Mouse (Mus musculus): ENCODE data around the gene Ttc21a.

The Ttc21a gene

DNA sequence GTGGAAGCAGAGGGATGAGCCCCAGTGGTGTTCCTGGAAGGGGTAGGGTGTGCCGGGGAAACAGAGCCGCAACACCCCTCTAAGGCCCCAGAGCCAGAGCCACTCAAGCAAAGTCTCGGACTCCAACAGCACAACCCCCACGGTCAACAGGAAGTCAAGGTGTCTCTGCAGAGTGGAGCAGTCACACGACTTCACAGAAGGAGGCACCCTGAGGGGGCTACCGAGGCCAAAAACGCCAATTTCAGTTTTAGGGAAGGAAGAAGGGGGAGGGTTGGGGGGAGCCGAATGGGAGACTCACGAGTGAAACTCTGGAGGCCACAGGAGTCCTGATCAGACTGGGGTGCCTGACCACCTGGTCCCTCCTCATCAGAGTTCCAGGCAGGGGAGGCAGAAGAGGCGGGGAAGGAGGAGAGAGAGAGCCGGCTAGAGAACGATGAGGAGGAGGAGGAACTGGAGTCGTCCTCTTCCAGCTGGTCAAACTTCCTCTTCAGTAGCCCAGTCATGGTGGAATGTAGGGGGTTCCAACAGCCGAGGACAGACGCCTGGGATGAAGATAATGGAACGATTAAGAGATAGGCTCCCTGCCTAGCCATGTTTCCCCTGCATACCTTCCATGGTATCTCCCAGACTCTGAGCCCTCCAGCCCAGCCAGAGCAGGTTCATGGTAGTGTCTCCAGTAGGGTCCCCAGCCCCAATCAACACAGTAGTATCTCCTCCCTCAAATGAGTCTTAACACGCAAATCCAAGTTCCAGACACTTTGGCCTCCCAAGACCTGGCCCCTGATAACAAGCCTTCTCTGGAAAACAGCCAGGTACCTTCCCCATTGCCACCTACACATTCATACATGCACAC lies 39.5 kb downstream of the Ttc21a start:
- no peak for DNase-seq

DNA sequence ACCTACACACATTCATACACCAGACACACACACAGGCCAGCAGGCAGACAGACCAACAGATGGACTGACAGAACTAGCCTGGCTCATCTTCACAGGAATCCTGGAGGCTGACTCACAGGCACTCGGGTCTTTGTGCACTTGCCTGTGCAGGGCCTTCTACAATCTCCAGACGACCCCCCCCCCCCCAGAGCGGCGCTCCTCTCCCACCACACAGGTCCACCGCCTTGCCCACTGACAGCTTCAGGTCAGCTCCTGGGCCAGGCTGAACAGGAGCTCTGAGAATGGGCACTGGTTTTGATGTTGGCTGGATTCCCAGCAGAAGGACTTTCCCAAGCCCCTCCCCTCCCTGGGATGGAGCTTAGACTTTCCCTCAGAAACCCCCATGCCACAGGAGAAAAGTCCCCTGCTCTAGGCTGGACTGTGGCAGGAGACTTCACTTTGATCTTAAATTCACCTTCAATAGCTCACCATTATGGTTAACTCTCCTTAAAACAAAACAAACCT lies 40.2 kb downstream of the Ttc21a start:
- no peak for DNase-seq

DNA sequence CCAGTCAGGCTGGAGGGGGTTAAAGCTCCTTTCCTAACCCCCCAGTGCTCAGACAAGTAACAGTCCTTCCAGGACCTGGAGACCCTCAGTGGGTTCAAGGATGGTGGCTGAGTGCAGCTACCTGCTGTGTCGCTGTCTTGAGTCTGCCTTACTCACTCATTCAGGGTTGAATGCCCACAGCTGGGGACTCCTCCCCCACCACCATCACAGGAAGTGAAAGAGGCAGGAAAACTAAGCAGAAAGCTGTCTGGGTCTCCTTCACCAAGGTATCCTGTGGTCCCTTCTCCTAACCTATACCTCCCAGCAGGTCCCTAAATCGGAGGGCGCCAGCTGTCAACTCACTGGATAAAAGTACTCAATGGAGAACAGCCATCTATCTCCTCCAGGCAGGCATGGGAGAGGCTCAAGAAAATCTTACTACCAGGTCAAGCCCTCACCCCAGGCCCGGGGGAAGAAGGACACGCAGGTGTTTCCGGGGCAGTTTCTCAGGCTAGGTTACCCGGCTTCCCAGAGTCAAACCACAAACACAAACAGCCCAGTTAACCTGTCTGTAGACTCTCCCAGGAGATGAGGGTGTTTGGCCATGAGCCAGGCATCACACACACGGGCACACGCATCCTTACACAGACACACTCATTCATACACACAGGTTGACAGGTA lies 40.9 kb downstream of the Ttc21a start:
- DNase-seq = no peak

DNA sequence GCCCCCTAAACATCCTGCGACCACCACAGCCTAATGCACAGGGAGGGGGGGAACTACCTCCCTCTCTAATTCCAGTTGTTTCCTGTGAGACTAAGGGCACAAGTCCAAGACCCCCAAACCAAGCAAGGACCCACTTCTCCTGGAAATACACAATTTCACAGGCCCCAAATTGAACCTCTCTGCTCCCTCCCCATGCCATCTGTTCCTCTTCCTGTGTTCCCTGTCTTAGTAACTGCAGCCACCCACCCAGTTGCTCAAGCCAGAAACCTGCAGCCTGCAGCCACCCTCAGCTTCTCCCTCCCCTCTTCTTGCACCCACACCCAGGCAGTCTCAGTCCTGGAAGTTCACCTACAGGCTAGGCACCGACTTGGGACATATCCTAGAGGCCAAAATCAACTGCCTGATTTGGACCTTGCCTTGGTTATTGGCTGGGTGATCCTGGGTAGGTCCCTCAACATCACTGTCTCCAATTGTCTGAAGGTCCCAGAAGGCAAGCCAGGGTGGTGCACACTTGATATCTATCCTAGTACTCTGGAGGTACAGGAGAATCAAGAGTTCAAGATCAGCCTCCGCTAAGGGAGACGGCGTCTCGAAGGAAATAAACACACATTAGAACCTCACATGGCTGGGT lies 41.5 kb downstream of the Ttc21a start:
- DNase-seq = no peak

DNA sequence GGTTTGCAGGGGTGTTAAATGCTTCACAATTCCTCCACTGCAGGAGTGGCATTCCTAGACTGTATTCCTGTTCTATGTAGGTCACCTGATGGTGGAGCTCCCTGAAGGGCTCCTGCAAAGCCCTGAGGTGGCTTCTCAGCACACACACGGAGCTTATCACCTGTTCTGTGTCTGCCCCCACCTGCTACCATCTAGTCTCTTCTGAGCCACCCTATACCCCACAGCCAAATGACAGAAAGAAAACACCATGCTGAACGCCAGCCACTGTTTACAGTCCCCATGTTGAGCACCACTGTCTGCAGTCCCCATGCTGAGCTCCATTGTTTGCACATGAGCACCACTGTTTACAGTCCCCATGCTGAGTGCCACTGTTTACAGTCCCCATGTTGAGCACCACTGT lies 42.3 kb downstream of the Ttc21a start:
- DNase-seq = no peak

DNA sequence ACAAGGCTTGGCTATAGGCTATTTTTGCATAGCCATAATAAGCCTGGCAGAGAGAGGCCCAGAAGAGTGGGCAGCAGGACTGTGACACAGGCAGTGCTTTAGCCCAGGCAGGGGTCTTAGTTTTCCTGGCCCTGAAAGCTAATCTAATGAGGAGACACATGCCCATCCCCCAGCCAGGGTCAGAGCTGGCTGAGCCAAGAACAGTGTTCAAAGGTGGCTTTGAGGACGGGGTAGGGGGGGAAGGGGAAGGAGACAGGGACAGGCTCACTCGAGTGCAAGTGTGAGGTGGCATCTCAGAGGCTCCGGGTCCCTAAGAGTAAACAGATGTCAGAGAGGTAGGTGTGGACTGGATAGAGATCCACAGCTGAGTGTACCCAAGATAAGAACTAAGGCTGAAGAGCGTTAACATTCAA lies 43.4 kb downstream of the Ttc21a start:
- DNase-seq = peak; percentile 51

DNA sequence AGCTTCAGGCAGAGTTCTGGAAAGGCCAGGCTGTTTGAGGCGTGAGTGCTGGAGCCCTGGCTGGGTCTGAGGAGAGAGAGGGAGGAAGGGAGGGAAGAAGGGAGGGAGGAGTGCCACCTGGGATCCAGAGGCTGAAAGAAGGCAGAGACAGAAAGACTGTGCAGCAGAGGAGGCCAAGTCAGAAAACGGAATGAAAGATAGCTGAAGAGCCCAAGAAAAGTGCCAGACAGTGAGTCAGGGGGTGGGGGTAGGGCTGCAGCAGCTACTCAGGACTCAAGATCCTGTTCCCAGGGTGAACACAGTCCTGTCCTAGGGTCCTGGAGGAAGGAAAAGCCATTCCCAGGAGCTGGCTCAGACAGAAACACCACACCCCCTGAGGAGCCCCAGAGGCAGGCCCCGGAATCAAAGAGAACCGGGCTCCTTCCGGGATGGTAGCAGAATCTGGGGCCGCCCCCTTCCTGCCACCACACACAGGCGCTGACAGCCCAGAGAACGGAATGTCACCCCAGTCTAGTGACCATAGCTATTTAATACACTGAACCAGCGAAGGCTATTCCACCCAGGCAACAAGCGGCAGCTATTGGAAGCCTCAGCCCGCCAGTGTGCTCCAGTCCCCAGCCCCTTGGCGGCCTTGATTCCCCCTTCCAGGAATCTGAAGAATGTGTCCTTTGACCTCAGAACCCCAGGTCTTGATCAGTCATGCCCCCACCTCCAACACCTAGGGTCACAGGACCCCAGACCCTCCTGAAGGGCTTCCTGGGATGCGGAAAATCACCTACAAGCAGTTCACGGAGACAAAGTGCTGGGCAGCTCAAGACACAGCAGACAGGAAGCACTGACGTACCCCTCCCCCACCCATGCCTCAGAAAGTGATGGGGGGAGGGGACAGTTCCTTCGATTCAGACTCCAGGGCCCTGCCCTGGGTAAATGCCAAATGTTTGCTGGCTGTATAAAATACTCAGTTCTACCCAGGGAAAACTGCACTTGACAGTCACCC lies 44.1 kb downstream of the Ttc21a start:
- peak; percentile 85 for DNase-seq

DNA sequence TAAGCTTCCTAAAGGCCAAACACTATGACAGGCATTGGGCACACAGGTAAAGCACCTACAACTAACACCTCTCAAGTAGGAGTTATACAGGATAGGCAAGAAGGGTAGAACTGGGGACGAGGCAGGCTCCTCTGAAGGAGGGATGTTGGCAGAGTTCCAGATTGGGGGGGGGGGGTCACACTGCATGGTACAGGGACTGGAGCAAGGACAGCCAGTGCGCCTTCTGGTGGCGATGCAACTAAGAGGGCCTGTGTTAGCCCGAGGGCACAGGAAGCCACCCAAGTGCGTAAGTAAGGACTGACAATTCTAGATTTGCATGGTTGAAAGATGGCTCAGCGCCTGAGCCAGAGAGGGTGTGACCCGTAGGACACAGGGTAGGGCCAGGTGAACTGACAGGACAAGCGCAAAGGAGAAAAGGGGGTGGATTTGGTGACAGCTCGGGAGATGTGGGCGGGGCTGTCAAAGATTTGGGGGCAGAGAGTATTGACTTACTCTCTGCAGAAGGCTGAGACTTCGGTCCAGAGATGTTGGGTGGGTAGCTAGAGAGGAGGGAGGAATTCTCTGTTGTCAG lies 44.9 kb downstream of the Ttc21a start:
- DNase-seq = peak; percentile 82

DNA sequence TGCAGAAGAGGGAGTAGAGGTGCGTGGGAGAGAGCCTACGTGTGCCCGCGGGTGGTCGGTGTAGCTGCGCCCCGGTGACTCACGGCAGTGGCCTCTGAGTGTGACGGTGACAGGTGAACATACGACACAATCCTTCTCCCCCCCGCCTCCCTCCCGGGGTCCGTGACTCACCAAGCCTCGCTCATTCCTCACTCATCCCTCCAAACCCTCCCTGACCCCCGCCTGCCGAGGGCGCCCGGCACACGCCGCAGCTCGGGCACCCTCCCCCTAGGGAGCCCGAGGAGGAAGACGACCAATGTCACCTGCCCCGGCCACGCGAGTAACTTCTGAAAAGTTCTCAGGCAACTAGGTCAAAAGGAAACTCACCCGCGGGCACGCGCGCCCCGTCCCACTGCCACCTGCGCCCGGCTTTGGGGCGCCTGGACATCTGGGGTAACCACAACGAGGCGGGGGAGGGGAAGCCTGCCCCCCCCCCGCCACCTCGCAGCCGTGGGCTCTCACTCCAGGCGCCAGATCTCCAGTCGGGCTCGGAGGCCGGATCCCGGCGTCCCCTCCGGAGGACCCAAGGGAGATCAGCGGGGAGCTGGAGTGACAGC lies 45.6 kb downstream of the Ttc21a start:
- DNase-seq = peak; percentile 71

DNA sequence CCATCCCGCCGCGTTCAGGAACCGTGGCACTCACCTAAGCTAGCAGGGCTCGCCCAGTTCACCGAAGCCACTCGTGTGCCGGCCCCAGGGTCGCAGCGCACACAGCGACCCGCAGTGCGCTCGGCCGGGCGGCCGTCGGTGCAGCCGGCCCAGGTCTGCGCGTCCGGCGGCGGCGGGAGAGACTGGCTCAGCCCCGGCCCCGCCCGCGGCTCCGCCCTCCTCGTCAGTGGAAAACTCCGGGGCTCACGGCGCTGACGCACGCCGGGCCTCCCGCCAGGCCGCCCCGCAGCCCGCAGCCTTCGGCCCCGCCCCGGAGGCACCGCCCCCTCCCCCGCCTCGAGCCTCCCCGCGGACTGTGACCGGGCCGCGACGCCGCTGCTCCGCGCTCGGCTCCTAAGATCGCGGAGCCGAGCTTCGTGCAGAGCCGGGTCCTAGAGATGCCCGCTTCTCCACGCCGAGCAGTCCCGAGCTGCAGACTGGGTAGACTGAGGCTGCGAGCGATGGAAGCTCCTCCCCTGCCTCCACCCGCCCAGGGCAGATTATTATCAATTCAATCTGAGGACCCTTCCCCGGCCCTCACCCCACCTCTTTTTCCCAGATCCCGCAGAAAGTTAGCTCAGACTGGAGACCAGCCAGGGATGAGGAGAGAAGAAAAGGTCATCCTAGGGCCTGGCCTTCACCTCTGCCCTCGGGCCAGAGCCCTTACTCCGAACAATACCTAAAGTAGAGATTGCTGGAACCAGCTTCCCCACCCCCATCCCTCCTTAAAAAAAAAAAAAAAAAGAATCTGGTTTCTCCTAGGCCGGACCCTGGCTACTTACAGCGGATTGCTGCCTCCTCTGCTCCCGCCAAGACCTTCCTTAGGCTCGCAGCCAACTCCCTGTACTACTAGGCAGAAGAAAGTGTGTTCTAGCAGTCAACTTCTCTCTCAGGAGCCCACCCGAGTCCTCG lies 46.5 kb downstream of the Ttc21a start:
- peak; percentile 89 for DNase-seq

DNA sequence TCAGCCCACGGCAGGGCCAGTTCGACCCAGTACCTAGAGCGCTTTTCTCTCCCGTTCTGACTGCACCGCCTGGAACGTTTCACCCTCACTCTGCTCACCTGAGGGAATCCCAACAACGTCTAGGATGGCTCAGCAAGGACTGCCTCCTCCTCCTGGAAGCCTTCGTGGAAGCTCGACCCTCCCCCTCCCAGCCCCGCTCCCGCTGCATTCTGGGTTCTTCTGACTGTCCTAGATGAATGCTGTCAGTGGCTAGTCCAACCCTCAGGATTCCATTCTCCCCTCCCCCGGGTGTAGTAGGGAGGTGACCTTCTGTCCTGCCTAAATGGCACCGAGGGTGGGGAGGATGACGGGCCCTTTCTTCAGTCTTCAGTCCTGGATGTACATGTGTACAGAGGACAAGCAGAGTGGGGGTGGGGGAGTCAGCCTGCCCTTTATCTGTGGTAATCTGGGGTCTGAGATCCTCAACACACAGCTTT lies 47.2 kb downstream of the Ttc21a start, which contains the start of gene Csrnp1:
Gene Csrnp1 (minus strand): TSS at position 123 of the 476 bp plus-strand sequence.
- peak; percentile 58 for DNase-seq

DNA sequence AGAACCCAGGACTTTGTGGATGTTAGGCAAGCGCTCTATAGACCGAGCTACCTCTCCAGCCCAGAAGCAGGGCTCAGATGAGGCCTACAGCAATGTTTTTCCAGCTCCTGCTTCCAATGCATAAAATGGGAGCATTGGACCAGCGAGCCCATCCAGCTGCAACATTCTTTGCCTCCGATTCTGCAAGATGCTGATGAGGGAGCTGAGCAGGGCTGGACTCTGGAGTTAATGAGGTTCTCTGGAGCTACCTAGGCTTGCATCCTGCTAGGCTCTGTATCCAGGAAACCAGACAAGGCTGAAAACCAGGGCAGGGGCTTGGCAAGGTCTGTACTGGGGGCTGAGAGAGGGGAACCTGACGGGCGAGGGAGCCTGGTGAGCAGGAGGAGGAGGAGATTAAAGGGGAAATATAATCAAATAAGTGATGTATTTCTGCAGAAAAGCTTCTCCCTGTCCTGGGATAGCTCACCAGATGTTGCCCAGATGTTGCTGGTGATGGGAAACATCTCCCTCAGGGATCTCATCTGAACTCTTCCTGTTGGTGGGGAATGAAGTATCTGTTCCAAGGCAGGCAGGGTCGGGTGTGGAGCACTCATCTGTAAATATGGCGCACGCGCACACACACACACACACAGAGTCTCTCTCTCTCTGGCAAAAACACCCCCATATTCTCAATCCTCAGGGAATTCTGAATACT lies 48.6 kb downstream of the Ttc21a start:
- DNase-seq = no peak

DNA sequence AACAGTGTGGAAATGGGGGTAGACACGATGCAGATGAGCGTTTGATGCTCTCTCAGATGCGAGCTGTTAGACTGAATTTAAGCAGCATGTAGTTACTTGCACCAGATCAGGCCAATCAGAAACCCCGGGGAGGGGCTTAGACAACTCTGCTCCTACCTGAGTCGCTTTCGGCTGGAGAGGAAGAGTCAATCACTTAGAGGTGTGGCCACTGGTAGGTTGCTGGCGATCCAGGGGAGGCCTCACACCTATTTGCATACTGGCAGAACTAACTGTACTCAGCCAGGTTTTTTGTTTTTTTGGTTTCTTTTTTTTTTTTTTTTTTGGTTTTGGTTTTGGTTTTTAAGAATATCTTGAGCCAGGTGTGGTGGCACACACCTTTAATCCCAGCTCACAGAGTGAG lies 50.9 kb downstream of the Ttc21a start:
- DNase-seq = no peak

DNA sequence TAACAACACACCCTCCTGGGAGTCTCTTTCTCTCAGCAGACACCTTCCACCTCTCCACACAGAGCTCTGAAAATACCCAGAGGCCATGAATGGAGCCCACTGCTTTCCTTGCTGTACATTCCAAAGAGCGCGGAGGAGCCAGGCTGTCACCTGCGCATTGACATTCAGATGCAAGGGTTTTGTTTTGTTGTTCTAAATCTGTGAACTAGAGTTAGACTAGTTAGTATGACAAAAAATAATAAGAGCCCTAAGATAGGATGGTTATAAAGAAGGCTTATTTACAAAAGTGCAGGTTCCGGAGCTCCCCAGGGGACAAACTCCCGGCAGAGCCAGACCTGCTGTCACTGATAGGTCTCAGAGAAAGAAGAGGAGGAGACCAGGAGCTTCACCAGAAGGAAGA lies 53.9 kb downstream of the Ttc21a start:
- no peak for DNase-seq

DNA sequence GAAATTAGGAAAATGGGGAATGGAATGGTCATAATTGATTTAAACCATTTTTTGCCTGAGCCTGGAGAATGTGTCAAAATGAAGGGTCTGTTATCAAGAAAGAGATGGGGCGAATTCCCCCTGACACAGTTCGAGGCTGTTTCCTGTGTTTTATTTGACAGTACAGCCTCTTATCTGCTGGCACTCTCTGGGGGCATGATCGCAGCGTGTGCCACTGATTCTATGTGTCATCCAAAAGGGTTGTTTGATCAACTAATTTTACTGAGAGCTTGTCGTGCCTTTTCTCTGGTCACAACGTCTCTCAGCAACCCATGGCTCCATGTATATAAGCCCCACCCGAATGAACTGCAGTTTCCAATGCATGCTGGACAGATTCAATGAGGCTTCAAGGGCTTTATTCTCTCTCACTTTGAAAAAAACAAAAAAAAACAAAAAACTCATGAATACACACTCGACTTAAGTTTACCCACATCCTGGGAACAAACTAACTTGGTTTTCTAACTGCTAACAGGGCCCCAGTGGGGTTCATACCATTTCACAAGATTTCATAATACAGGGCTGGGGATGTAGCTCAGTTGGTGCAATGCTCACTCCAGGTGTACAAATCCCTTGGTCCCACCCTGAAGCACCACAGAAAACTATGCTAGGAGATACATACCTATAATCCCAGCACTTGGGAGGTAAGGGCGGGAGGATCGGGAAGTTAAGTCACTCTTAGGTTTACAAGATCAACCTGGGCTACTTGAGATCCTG lies 55.9 kb downstream of the Ttc21a start:
- DNase-seq = no peak

DNA sequence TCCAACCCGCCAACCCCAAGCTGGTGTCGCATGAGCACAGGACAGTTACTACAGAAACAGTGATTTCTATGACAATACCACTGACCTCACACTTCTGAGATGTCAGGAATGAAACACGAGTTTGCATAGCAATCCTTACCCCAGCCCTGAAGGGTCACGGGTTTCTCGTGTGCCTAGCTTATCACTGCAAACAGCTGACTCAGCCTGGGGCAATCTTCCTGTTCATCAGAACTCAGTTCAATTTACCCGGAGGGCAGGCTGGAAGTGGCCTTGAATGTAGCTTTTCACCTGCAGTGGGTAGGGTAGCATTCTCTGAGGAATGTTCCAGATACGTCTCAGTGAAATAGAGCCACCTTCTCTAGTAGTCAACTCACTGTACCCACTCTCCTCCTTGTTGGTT lies 56.8 kb downstream of the Ttc21a start:
- DNase-seq = no peak

DNA sequence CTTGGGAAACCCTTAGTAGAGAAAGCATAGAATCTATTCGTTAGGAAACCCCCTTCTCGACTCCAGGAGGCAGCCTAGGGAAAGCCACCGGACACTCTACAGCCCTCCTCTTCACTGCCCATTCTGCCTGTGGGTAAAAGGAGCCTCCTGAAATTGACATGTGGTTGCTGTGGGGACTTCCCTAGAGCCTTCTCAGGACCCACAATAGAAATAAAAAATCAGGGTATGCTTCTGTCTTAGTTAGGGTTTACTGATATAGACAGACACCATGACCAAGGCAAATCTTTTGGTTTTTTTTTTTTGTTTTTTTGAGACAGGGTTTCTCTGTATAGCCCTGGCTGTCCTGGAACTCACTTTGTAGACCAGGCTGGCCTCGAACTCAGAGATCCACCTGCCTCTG lies 58.7 kb downstream of the Ttc21a start:
- DNase-seq = no peak

DNA sequence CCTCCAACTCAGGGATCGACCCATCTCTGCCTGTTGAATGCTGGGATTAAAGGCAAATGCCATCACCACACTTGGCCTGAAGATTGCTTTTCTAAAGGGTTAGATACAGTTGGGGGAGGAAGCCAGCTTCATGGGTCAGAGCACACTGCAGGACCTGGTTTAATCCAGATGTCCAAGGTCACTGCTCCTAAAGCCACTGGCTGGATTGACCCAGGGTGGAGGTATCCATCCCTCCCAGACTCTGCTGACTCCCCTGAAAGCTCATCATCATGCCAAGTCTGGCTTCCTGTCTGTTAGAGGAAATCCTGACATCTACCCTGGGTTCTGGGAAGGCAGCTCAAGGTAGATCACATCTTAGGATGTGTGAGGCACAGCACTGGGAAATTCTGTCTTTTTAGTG lies 61.4 kb downstream of the Ttc21a start:
- peak; percentile 4 for DNase-seq

DNA sequence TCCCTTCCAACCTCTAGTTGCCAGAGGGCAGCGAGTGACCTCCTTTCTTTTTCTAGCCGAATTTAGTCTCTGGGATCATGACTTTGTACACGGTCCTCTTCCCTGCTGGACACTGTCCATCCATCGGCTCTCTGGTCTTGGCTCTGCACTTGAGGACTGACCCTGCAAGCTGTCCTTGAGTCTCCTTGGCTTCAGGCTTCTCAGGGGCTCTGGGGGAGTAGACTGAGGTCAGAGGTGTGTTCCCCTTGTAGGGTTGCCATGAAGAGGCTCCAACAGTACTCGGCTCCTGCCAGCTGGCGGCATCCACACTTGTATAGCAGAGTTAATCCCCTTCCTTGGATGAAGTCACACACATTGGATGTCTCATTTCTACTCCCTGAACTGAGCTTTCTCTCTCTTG lies 62.2 kb downstream of the Ttc21a start:
- DNase-seq = peak; percentile 2

All from kidney, adult 11 months (tissue).